Mouse (Mus musculus) right cerebral cortex, postnatal 4 days (tissue): ENCODE results near the gene Tmem198b.
"Not testable (repeated sequence)": the region's sequence is repeated elsewhere in the genome, so short reads cannot be mapped to it uniquely, and the experiment has no call there.

Experiments
- DNase-seq: peaks from one replicate; pipeline ENCODE4 v3.0.0-alpha.2; 2022

The Tmem198b gene

GRCm38 (mm10) chr10:128804271-128805091 lies at the start of gene Tmem198b:
Gene Tmem198b (minus strand): TSS chr10:128804370.
- DNase-seq: peak; percentile 72

GRCm38 (mm10) chr10:128850339-128850738 lies 46.2 kb upstream of the Tmem198b start:
- DNase-seq: no peak

GRCm38 (mm10) chr10:128848426-128848825 lies 44.3 kb upstream of the Tmem198b start:
- DNase-seq: no peak

GRCm38 (mm10) chr10:128846664-128847063 lies 42.5 kb upstream of the Tmem198b start:
- DNase-seq: no peak

GRCm38 (mm10) chr10:128845516-128845915 lies 41.3 kb upstream of the Tmem198b start:
- no peak for DNase-seq

GRCm38 (mm10) chr10:128843260-128843659 lies 39.1 kb upstream of the Tmem198b start:
- no peak for DNase-seq

GRCm38 (mm10) chr10:128840612-128841011 lies 36.4 kb upstream of the Tmem198b start:
- DNase-seq: no peak

GRCm38 (mm10) chr10:128839434-128839833 lies 35.3 kb upstream of the Tmem198b start:
- DNase-seq: no peak

GRCm38 (mm10) chr10:128837400-128837799 lies 33.2 kb upstream of the Tmem198b start:
- DNase-seq: no peak

GRCm38 (mm10) chr10:128823821-128824220 lies 19.7 kb upstream of the Tmem198b start:
- DNase-seq: no peak

- not testable (repeated sequence) for DNase-seq
These were observed 18.9 kb upstream of the Tmem198b start for GRCm38 (mm10) chr10:128823087-128823486.

- no peak for DNase-seq
These were observed 18.0 kb upstream of the Tmem198b start for GRCm38 (mm10) chr10:128822135-128822534.

GRCm38 (mm10) chr10:128821358-128822056 lies 17.3 kb upstream of the Tmem198b start, which contains the start of gene Ormdl2:
Gene Ormdl2 (minus strand): TSS chr10:128821645.
- DNase-seq: peak; percentile 99

GRCm38 (mm10) chr10:128820217-128820616 lies 16.0 kb upstream of the Tmem198b start:
- no peak for DNase-seq

GRCm38 (mm10) chr10:128817033-128817432 lies 12.9 kb upstream of the Tmem198b start, which contains the start of gene Sarnp:
Gene Sarnp (plus strand): TSS chr10:128817333.
- DNase-seq: no peak

- DNase-seq: no peak
These were observed 2.8 kb upstream of the Tmem198b start for GRCm38 (mm10) chr10:128807018-128807417.

GRCm38 (mm10) chr10:128806086-128806485 lies 1.9 kb upstream of the Tmem198b start:
- no peak for DNase-seq

GRCm38 (mm10) chr10:128805092-128806000 lies 1.2 kb upstream of the Tmem198b start:
- peak; percentile 96 for DNase-seq

- peak; percentile 66 for DNase-seq
These were observed 349 bp downstream of the Tmem198b start, which contains the start of gene Dnajc14 for GRCm38 (mm10) chr10:128803771-128804270. Gene Dnajc14 (plus strand): TSS chr10:128804062.

GRCm38 (mm10) chr10:128803361-128803760 lies 809 bp downstream of the Tmem198b start:
- DNase-seq: no peak

GRCm38 (mm10) chr10:128802956-128803355 lies 1.2 kb downstream of the Tmem198b start:
- no peak for DNase-seq

- DNase-seq: no peak
These were observed 2.1 kb downstream of the Tmem198b start for GRCm38 (mm10) chr10:128801981-128802495.
